Mouse (Mus musculus) C2C12 (cell line): ENCODE measurements at regions not wholly inside any gene's neighbourhood (a gene's known extent, or its start where the extent isn't known, plus 50 kb on each side); places are given as distances from the start of the nearest gene placed in this dataset.

ENCODE experiments used
- H3K27me3 ChIP-seq: one replicate; pipeline ENCODE4 v1.6.1; 2011; ENCODE audit not compliant: control insufficient read depth, insufficient read depth, insufficient read length
- H3K36me3 ChIP-seq: one replicate; pipeline ENCODE4 v1.6.1; 2011; ENCODE audit not compliant: control insufficient read depth, insufficient read depth
- H3K4me3 ChIP-seq: one replicate; pipeline ENCODE4 v1.5.1; 2011; ENCODE audit warnings: mild to moderate bottlenecking, control low read depth; ENCODE audit not compliant: poor library complexity, insufficient read depth, severe bottlenecking
- H3K79me2 ChIP-seq: one replicate; pipeline ENCODE4 v1.6.1; 2011; ENCODE audit not compliant: control insufficient read depth, insufficient read depth
- H3K79me3 ChIP-seq: one replicate; pipeline ENCODE4 v1.6.1; 2011; ENCODE audit warnings: low read depth, control low read depth
- H3ac ChIP-seq: one replicate; pipeline ENCODE3; 2011; ENCODE audit warnings: low read depth; ENCODE audit not compliant: control insufficient read depth, insufficient read length
- CEBPB ChIP-seq: IDR thresholded peaks from one replicate; pipeline ENCODE4 v1.6.1; 2011; ENCODE audit warnings: low read depth, mild to moderate bottlenecking, control low read depth, moderate library complexity
- CTCF ChIP-seq: IDR thresholded peaks from one replicate; pipeline ENCODE4 v1.5.1; 2011; ENCODE audit not compliant: control insufficient read depth, insufficient read depth, insufficient read length
- FOSL1 ChIP-seq: IDR thresholded peaks from one replicate; pipeline ENCODE4 v1.8.0; 2011; ENCODE audit warnings: mild to moderate bottlenecking, low read length; ENCODE audit not compliant: poor library complexity, insufficient read depth, severe bottlenecking
- MAX ChIP-seq: IDR thresholded peaks from one replicate; pipeline ENCODE4 v1.6.1; 2011; ENCODE audit warnings: mild to moderate bottlenecking, control low read depth
- MYOD1 ChIP-seq: IDR thresholded peaks from one replicate; pipeline ENCODE4 v1.6.1; 2011; ENCODE audit warnings: low read depth; ENCODE audit not compliant: control insufficient read depth, insufficient read length
- MYOG ChIP-seq: IDR thresholded peaks from one replicate; pipeline ENCODE4 v1.6.1; 2011; ENCODE audit not compliant: control insufficient read depth, insufficient read length; ENCODE audit errors: extremely low read depth
- USF1 ChIP-seq: IDR thresholded peaks from one replicate; pipeline ENCODE4 v1.6.1; 2011; ENCODE audit warnings: low read depth, mild to moderate bottlenecking, control low read depth, moderate library complexity

- Histone ChIP-seq H3K79me3 (no peaks in the 10 kb centered on the region), H3K4me3 (no peak overlapping the region), H3ac (no peak overlapping the region), H3K79me2 (no peaks in the 10 kb centered on the region), H3K27me3 (no peaks in the 10 kb centered on the region), H3K36me3 (no peaks in the 10 kb centered on the region)
- TF ChIP-seq CEBPB (no peak), MAX (no peak), MYOG (no peak), USF1 (no peak)
These were observed 386.7 kb downstream of the Rapgef2 start for GRCm38 (mm10) chr3:78899446-78900230.

GRCm38 (mm10) chr3:78889326-78889725 lies 397.0 kb downstream of the Rapgef2 start:
- TF ChIP-seq MYOG, result no peak
- TF ChIP-seq USF1, result no peak
- H3K27me3 ChIP-seq, result no peaks in the 10 kb centered on the region

GRCm38 (mm10) chr3:78884715-78885114 lies 401.6 kb downstream of the Rapgef2 start:
- H3K4me3 ChIP-seq, result no peak overlapping the region
- H3K79me2 ChIP-seq, result no peaks in the 10 kb centered on the region
- no peak overlapping the region for H3ac ChIP-seq
- no peaks in the 10 kb centered on the region for H3K79me3 ChIP-seq
- H3K36me3 ChIP-seq, result no peaks in the 10 kb centered on the region
- no peaks in the 10 kb centered on the region for H3K27me3 ChIP-seq
- TF ChIP-seq CEBPB (no peak), MAX (no peak), USF1 (no peak), MYOD1 (no peak)

More at GRCm38 (mm10) chr3:78889326-78889725, 397.0 kb downstream of the Rapgef2 start:
- Histone ChIP-seq H3ac (no peak overlapping the region), H3K4me3 (no peak overlapping the region), H3K36me3 (no peaks in the 10 kb centered on the region), H3K79me2 (no peaks in the 10 kb centered on the region), H3K79me3 (no peaks in the 10 kb centered on the region)

- no peaks in the 10 kb centered on the region for H3K79me2 ChIP-seq
- H3K27me3 ChIP-seq, result no peaks in the 10 kb centered on the region
- no peak overlapping the region for H3ac ChIP-seq
- H3K4me3 ChIP-seq, result no peak overlapping the region
- H3K36me3 ChIP-seq, result no peaks in the 10 kb centered on the region
- H3K79me3 ChIP-seq, result no peaks in the 10 kb centered on the region
- TF ChIP-seq CTCF (no peak), USF1 (no peak), MYOG (no peak), MAX (no peak), FOSL1 (no peak), CEBPB (no peak), MYOD1 (no peak)
These were observed 402.3 kb downstream of the Rapgef2 start for GRCm38 (mm10) chr3:78884029-78884428.

- Histone ChIP-seq H3K79me2 (no peaks in the 10 kb centered on the region), H3K36me3 (no peaks in the 10 kb centered on the region), H3K4me3 (no peak overlapping the region), H3ac (no peak overlapping the region), H3K79me3 (no peaks in the 10 kb centered on the region), H3K27me3 (no peaks in the 10 kb centered on the region)
- TF ChIP-seq CTCF, result no peak
- no peak for TF ChIP-seq FOSL1
- no peak for TF ChIP-seq MAX
- TF ChIP-seq CEBPB, result no peak
- TF ChIP-seq MYOD1, result no peak
- TF ChIP-seq MYOG, result no peak
- no peak for TF ChIP-seq USF1
These were observed 406.2 kb downstream of the Rapgef2 start for GRCm38 (mm10) chr3:78880072-78880471.

GRCm38 (mm10) chr3:78877323-78877722 lies 409.0 kb downstream of the Rapgef2 start:
- no peak for TF ChIP-seq MYOG
- TF ChIP-seq USF1, result no peak
- no peak for TF ChIP-seq CEBPB
- TF ChIP-seq MAX, result no peak
- no peak for TF ChIP-seq FOSL1
- no peak for TF ChIP-seq CTCF
- TF ChIP-seq MYOD1, result no peak
- H3K79me2 ChIP-seq, result no peaks in the 10 kb centered on the region
- H3K36me3 ChIP-seq, result no peaks in the 10 kb centered on the region
- H3K27me3 ChIP-seq, result no peaks in the 10 kb centered on the region
- H3K79me3 ChIP-seq, result no peaks in the 10 kb centered on the region
- no peak overlapping the region for H3ac ChIP-seq
- no peak overlapping the region for H3K4me3 ChIP-seq
